Comparison of ENCODE assay signal across 12 mouse cellular contexts in the genomic region with DNA sequence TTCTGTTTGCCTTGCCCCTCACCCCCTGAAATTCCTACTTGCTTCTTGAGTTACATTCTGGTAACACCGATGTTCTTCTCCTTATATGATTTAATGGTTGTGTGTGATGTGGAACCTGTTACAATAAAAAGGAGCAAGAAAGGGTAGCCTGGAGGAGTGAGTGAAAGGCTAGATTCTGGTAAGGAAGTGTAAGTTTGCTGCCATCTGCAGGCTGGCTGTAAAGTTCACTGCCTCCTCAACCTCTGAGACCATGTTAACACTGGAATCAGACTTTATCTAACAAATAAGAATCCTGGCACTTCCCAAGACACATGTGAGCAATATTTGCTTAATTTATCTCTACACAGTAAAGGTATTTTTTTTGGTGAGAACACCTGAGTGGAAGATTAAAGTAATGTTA.
DNase-seq lines count a peak whose midpoint lies in the region; ATAC-seq lines count a peak whose summit lies in the region.
"Had no signal": no experiment of that assay in that cellular context is flagged by ENCODE, and none has a peak within 500 bp of the region (broad histone marks: within the 10 kb centered on the region; RNA-seq: fewer than 3 reads in every experiment).

No protein-coding gene starts in this region.

- no peak overlapping the region for H3K9ac ChIP-seq in midbrain, embryonic 14.5 days (replicated peaks; ENCODE audit: low read length)
- no peak overlapping the region for H3K9ac ChIP-seq in midbrain, embryonic 13.5 days (replicated peaks)
- H3K9ac ChIP-seq in neural tube, embryonic 11.5 days (ENCODE audit: low read length): no peak overlapping the region
- H3K9ac ChIP-seq: forebrain, embryonic 15.5 days had no signal

- DNase-seq in heart, postnatal 4 days: peak; percentile 5
- DNase-seq in heart, adult 9 months (ENCODE audit: low spot score in 2 of 2): no peak
- DNase-seq in midbrain, embryonic 14.5 days: peak; percentile 58
- peak; percentile 13 for DNase-seq in embryonic facial prominence, embryonic 10.5 days (ENCODE audit: low spot score)
- DNase-seq in neural tube, embryonic 11.5 days (ENCODE audit: low spot score): peak; percentile 19
- no peak for DNase-seq in layer of hippocampus, adult 8-10 months (ENCODE audit: low spot score in 2 of 2)
- DNase-seq in thymus, postnatal 14 days: no peak
- DNase-seq: cerebellum, postnatal 25 days; liver had no signal

- H3K27ac ChIP-seq in midbrain, embryonic 14.5 days (replicated peaks; ENCODE audit: low read depth, low read length): no peak overlapping the region
- no peak overlapping the region for H3K27ac ChIP-seq in midbrain, embryonic 13.5 days
- H3K27ac ChIP-seq in embryonic facial prominence, embryonic 10.5 days (replicated peaks): no peak overlapping the region
- no peak overlapping the region for H3K27ac ChIP-seq in neural tube, embryonic 11.5 days (ENCODE audit: low read depth, low read length)
- H3K27ac ChIP-seq: forebrain, embryonic 15.5 days; hindbrain, embryonic 10.5 days had no signal

- H3K27me3 ChIP-seq in midbrain, embryonic 14.5 days (ENCODE audit: control insufficient read depth, insufficient read depth, low read length): no peaks in the 10 kb centered on the region
- no peaks in the 10 kb centered on the region for H3K27me3 ChIP-seq in midbrain, embryonic 13.5 days
- H3K27me3 ChIP-seq in embryonic facial prominence, embryonic 10.5 days (replicated peaks; ENCODE audit: low read depth, poor library complexity, severe bottlenecking): no peaks in the 10 kb centered on the region
- no peaks in the 10 kb centered on the region for H3K27me3 ChIP-seq in neural tube, embryonic 11.5 days (ENCODE audit: control insufficient read depth, insufficient read depth, low read length)
- H3K27me3 ChIP-seq: forebrain, embryonic 15.5 days had no signal

- no peaks in the 10 kb centered on the region for H3K36me3 ChIP-seq in midbrain, embryonic 14.5 days (ENCODE audit: control insufficient read depth, insufficient read depth, low read length)
- H3K36me3 ChIP-seq in midbrain, embryonic 13.5 days: no peaks in the 10 kb centered on the region
- no peaks in the 10 kb centered on the region for H3K36me3 ChIP-seq in embryonic facial prominence, embryonic 10.5 days (replicated peaks)
- no peaks in the 10 kb centered on the region for H3K36me3 ChIP-seq in neural tube, embryonic 11.5 days (ENCODE audit: control insufficient read depth, insufficient read depth, low read length)
- H3K36me3 ChIP-seq: forebrain, embryonic 15.5 days; hindbrain, embryonic 10.5 days had no signal

- ATAC-seq in midbrain, embryonic 14.5 days (ENCODE audit: low FRiP score, low TSS enrichment): no peak
- no peak for ATAC-seq in midbrain, embryonic 13.5 days
- no peak for ATAC-seq in neural tube, embryonic 11.5 days (ENCODE audit: insufficient read depth, low FRiP score, low TSS enrichment)
- ATAC-seq: forebrain, embryonic 15.5 days had no signal

- H3K9me3 ChIP-seq in midbrain, embryonic 14.5 days (ENCODE audit: control insufficient read depth, low read length): no peaks in the 10 kb centered on the region
- H3K9me3 ChIP-seq in midbrain, embryonic 13.5 days: no peaks in the 10 kb centered on the region
- H3K9me3 ChIP-seq in embryonic facial prominence, embryonic 10.5 days: no peaks in the 10 kb centered on the region
- H3K9me3 ChIP-seq in neural tube, embryonic 11.5 days (ENCODE audit: control insufficient read depth, low read length): no peaks in the 10 kb centered on the region
- H3K9me3 ChIP-seq: forebrain, embryonic 15.5 days; hindbrain, embryonic 10.5 days had no signal

- no peak overlapping the region for H3K4me2 ChIP-seq in midbrain, embryonic 14.5 days (ENCODE audit: low read length)
- H3K4me2 ChIP-seq in midbrain, embryonic 13.5 days (replicated peaks): no peak overlapping the region
- no peak overlapping the region for H3K4me2 ChIP-seq in neural tube, embryonic 11.5 days (ENCODE audit: low read depth)
- H3K4me2 ChIP-seq: forebrain, embryonic 15.5 days had no signal

- 75% methylated on average over 1 of the region's 1 CpGs for WGBS in midbrain, embryonic 14.5 days
- WGBS in midbrain, embryonic 13.5 days: 86% methylated on average over 1 of the region's 1 CpGs
- 71% methylated on average over 1 of the region's 1 CpGs for WGBS in embryonic facial prominence, embryonic 10.5 days
- WGBS in neural tube, embryonic 11.5 days: 74% methylated on average over 1 of the region's 1 CpGs

- no peaks in the 10 kb centered on the region for H3K4me1 ChIP-seq in midbrain, embryonic 14.5 days (ENCODE audit: control insufficient read depth, insufficient read depth, low read length)
- H3K4me1 ChIP-seq in midbrain, embryonic 13.5 days (replicated peaks): no peaks in the 10 kb centered on the region
- H3K4me1 ChIP-seq in embryonic facial prominence, embryonic 10.5 days: no peaks in the 10 kb centered on the region
- no peaks in the 10 kb centered on the region for H3K4me1 ChIP-seq in neural tube, embryonic 11.5 days (ENCODE audit: control insufficient read depth, insufficient read depth, low read length)
- H3K4me1 ChIP-seq: forebrain, embryonic 15.5 days; hindbrain, embryonic 10.5 days had no signal

- no peak overlapping the region for H3K4me3 ChIP-seq in midbrain, embryonic 14.5 days (replicated peaks; ENCODE audit: low read depth, low read length)
- no peak overlapping the region for H3K4me3 ChIP-seq in midbrain, embryonic 13.5 days (replicated peaks)
- H3K4me3 ChIP-seq in embryonic facial prominence, embryonic 10.5 days: no peak overlapping the region
- no peak overlapping the region for H3K4me3 ChIP-seq in neural tube, embryonic 11.5 days (ENCODE audit: low read depth, low read length)
- H3K4me3 ChIP-seq: forebrain, embryonic 15.5 days; hindbrain, embryonic 10.5 days had no signal

Comparison
In these comparisons a context has a peak if more than half of its experiments do, and no peak if none do; other contexts are left out.
1. DNase-seq: peak in heart, postnatal 4 days (single experiment), midbrain, embryonic 14.5 days (single experiment), embryonic facial prominence, embryonic 10.5 days (single experiment) and neural tube, embryonic 11.5 days (single experiment); none in heart, adult 9 months (0 of 2), layer of hippocampus, adult 8-10 months (0 of 2) and thymus, postnatal 14 days (single experiment).